Mouse (Mus musculus) forebrain, embryonic 10.5 days (tissue): ENCODE measurements around the gene Olfr311. TPM values are rescaled to one million over a fixed set of nuclear protein-coding genes. Genes with fewer than 3 reads are reported as not detected.

Experiments used
- polyA plus RNA-seq: library from polyadenylated mRNA; unstranded; fragments of >200 nt; fragmentation: Nextera tagmentation; extraction: Ambion mirVana; gene quantifications from 2 replicates; pipeline ENCODE4 v1.2.1, GENCODE M21; 2016

Olfr311 gene
- polyA plus RNA-seq, 1 experiment from 2014 or later, result not detected

Other genes starting within 250 kb of the Olfr311 start
- gene Olfr324, start 244.1 kb upstream of the Olfr311 start, polyA plus RNA-seq, result not detected in 2 replicates
- gene 2210407C18Rik, start 223.2 kb upstream of the Olfr311 start, polyA plus RNA-seq, result not detected in 2 replicates
- not detected in 2 replicates for gene Olfr323, start 208.8 kb upstream of the Olfr311 start, polyA plus RNA-seq
- gene Trim58, start 198.8 kb upstream of the Olfr311 start, polyA plus RNA-seq, result 0.33 and 0.35 TPM in 2 replicates
- gene Olfr322, start 180.5 kb upstream of the Olfr311 start, polyA plus RNA-seq, result not detected in 2 replicates
- gene Olfr320, start 158.2 kb upstream of the Olfr311 start, polyA plus RNA-seq, result not detected in 2 replicates
- not detected in 2 replicates for gene Olfr319, start 140.1 kb upstream of the Olfr311 start, polyA plus RNA-seq
- gene Olfr318, start 115.2 kb upstream of the Olfr311 start, polyA plus RNA-seq, result not detected in 2 replicates
- gene Olfr317, start 100.0 kb upstream of the Olfr311 start, polyA plus RNA-seq, result not detected in 2 replicates
- not detected in 2 replicates for gene Olfr316, start 86.5 kb upstream of the Olfr311 start, polyA plus RNA-seq
- not detected in 2 replicates for gene Olfr315, start 66.1 kb upstream of the Olfr311 start, polyA plus RNA-seq
- gene Olfr314, start 56.3 kb upstream of the Olfr311 start, polyA plus RNA-seq, result not detected in 2 replicates
- gene Fam183b, start 37.3 kb upstream of the Olfr311 start, polyA plus RNA-seq, result 1.0 and 1.9 TPM in 2 replicates
- gene Olfr313, start 24.3 kb upstream of the Olfr311 start, polyA plus RNA-seq, result not detected in 2 replicates
- not detected in 2 replicates for gene Olfr312, start 10.0 kb upstream of the Olfr311 start, polyA plus RNA-seq
- gene Gm12258, start 7.9 kb downstream of the Olfr311 start, polyA plus RNA-seq, result 8.9 and 9.3 TPM in 2 replicates
- gene 2810021J22Rik, start 28.0 kb downstream of the Olfr311 start, polyA plus RNA-seq, result 9.3 and 9.4 TPM in 2 replicates
- 5.8 and 6.4 TPM in 2 replicates for gene Zfp39, start 65.0 kb downstream of the Olfr311 start, polyA plus RNA-seq
- 0.05 TPM in 1 of 2 replicates, not detected in the other for gene Btnl10, start 78.7 kb downstream of the Olfr311 start, polyA plus RNA-seq
- gene Rnf187, start 99.7 kb downstream of the Olfr311 start, polyA plus RNA-seq, result 265 and 273 TPM in 2 replicates
- gene Hist3h2ba, start 109.7 kb downstream of the Olfr311 start, polyA plus RNA-seq, result 22.7 and 36.5 TPM in 2 replicates
- gene Hist3h2a, start 115.4 kb downstream of the Olfr311 start, polyA plus RNA-seq, result 15.1 and 19.4 TPM in 2 replicates
- gene Trim17, start 115.4 kb downstream of the Olfr311 start, polyA plus RNA-seq, result 0.19 and 0.31 TPM in 2 replicates
- 18.5 and 19.6 TPM in 2 replicates for gene Trim11, start 138.8 kb downstream of the Olfr311 start, polyA plus RNA-seq